Mouse (Mus musculus) spleen, postnatal 36 days (tissue): ENCODE results near the gene Cxcl16.
"Not testable (repeated sequence)": the region's sequence is repeated elsewhere in the genome, so short reads cannot be mapped to it uniquely, and the experiment has no call there.

Source experiments
- DNase-seq, 2 experiments: peaks; one replicate each; pipeline ENCODE4 v3.0.0; 2022; ENCODE audit warnings: low spot score in 2 of 2, mixed read lengths in 1 of 2

Cxcl16 gene

DNA sequence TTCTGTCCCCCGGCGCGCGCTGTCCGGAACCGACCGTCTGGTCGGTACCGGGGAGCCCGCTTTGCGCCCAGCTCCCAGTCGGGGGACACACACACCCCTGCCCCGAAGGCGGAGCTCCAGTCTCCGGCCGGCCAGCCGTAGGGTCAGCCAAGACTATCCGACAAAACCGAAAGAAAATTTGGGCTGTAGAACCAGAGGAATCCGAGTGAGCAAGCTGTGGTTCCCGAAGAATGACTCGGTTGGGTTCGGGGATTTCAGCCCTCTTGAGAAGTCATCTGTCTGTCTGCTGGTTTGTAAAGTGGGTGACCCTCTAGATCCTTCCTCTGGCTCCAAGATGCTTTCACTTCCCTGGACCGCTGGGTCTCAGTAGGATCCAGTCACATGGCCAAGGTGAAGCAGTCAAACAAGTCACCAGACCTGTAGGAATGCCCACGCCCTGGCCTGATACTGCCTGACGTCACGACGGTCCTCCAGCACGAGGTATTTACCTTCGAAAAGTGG is at the start of gene Cxcl16:
Cxcl16 (minus strand) TSS at position 384 of the 501 bp plus-strand sequence.
- DNase-seq = no peak

DNA sequence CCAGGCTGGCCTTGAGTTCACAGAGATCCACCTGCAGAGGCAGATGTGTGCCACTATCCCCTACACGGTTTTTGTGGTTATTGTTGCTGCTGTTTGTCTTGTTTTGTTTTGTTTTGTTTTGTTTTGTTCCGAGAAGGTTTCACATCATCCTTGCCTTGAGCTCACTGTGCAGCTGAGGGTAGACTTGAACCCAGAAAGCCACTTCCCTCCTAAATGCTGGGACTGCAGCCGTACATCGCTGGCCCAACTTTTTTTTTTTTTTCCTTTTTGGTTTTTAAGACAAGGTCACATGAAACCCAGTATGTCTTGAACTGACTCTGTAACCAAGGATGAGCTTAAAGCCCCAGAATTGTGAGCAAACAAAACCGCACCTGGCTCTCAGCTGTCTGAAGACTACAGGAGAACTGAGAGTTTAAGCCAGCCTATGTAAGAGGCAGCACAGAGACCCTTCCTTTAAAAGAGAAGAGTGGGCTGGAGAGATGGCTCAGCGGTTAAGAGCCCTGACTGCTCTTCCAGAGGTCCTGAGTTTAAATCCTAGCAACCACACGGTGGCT is 47.3 kb upstream of the Cxcl16 start:
- no peak for DNase-seq

GRCm38 (mm10) chr11:70506385-70506784 is 46.6 kb upstream of the Cxcl16 start:
- peak; percentile 70 to 71 for DNase-seq

GRCm38 (mm10) chr11:70504970-70505369 is 45.2 kb upstream of the Cxcl16 start, which contains the start of gene Tm4sf5:
TSS of gene Tm4sf5 (plus strand) at chr11:70505244.
- DNase-seq = no peak

- DNase-seq = no peak
Measured at GRCm38 (mm10) chr11:70502018-70502417, 42.2 kb upstream of the Cxcl16 start.

DNA sequence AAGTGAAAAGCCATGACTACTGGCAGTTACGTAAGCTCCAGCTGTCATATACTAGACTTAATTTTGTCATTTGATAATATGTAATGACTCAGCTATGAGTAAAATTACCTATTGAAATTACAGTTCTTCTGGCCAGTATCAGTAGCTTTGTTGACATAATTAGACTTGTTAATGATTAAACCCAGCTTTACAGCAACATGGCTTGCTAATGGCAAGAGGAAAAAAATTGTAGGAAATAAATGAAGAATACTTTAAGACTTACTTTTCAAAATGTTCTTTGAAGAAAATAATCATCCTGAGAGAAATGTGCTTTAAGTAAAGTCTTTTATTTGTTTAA is 40.7 kb upstream of the Cxcl16 start:
- no peak for DNase-seq

- DNase-seq = no peak
Measured at GRCm38 (mm10) chr11:70499566-70500475, 40.0 kb upstream of the Cxcl16 start.

DNA sequence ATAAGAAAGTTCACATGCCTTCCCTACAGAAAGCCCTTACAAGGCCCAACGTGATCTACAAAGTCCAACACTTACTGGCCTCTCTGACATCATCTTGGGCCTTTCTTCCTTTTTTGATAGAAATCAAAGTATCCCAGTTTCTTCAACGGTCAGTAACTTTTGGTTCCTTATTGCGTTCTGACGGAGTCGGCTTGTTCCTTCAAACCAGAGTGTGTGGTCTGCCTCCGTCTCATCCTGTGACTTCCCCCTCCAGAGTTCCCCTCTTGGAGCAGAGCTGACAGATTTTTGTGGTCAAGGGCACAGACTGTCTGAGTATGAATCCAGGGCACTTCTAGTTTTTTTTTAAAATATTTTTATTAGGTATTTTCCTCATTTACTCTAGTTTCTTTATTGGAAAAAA is 29.9 kb upstream of the Cxcl16 start:
- peak; percentile 16 to 39 for DNase-seq

GRCm38 (mm10) chr11:70489138-70489537 is 29.4 kb upstream of the Cxcl16 start:
- DNase-seq = no peak

DNA sequence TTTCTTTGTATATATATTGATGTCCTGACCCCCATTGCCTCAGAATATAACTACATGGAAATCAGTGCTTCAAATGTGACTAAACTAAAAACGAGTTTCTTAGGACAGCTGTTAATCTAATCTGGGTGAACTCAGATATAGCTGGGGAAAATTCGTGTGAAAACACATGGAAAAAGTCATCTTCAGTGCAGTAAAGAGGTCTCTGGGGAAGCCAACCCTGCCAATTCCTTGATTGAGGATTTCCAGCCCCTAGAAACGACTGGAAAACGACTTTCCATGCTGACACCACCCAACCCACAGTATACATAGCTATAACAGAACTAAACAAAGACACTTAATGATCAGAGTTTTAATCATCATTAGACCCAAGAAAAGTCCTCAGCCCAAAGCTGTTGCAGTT is 28.0 kb upstream of the Cxcl16 start:
- no peak for DNase-seq

- no peak for DNase-seq
Measured at GRCm38 (mm10) chr11:70485498-70485897, 25.7 kb upstream of the Cxcl16 start.

DNA sequence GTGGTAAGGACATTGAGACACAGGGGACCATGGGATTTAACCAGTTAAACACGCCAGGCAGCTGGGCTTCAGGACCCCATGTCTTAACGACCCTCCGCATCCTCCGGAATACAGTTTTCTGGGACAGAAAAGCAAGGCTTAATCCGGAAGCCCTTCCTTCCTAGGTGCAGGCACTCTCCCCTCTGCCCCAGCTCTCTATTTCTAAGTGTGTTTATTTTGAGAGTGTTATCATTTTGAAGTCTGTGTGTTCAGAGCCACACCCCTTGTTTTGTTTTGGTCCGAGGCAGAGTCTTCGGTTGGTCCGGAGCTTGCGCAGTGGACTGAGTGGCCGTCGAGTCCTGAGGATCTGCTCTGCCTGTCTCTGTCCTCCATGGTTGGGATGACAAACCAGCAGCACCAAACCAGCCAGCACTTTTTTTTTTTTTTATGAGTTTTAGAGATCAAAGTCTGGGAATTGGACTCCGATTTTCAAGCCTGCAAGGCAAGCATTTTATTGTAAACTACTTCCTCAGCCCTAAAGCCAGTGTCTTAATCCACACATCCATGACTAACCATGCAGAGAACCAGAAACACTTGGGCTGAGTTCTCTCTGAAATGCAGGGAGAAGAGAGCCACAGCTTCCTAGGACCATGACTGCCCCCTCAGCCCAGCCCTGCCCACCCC is 15.2 kb upstream of the Cxcl16 start:
- DNase-seq = no peak

- DNase-seq = not testable (repeated sequence)
Measured at GRCm38 (mm10) chr11:70473291-70473690, 13.5 kb upstream of the Cxcl16 start.

DNA sequence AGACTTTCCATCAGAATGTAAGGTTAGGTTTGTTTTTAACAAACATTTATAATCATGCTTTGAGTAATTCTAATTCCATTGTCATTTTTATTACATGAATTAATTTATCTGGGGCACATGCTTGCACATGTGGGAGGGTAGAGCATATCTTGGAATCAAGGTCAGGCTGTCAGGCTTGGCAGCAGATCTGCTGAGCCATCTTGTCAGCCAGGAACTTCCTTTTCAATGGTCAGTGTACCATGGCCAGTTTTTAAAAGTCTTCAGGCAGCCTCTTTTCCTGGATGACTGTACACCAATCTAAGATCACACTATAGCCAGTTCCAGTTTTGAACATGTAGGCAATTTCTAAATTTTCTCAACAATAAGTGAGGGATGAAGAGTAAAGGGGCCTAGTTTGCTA is 12.9 kb upstream of the Cxcl16 start:
- no peak for DNase-seq

- DNase-seq = no peak
Measured at GRCm38 (mm10) chr11:70469764-70470163, 10.0 kb upstream of the Cxcl16 start.

GRCm38 (mm10) chr11:70467902-70468619 is 8.3 kb upstream of the Cxcl16 start:
- no peak for DNase-seq

- DNase-seq = no peak
Measured at GRCm38 (mm10) chr11:70465824-70466223, 6.0 kb upstream of the Cxcl16 start.

GRCm38 (mm10) chr11:70465211-70465610 is 5.4 kb upstream of the Cxcl16 start:
- no peak for DNase-seq

DNA sequence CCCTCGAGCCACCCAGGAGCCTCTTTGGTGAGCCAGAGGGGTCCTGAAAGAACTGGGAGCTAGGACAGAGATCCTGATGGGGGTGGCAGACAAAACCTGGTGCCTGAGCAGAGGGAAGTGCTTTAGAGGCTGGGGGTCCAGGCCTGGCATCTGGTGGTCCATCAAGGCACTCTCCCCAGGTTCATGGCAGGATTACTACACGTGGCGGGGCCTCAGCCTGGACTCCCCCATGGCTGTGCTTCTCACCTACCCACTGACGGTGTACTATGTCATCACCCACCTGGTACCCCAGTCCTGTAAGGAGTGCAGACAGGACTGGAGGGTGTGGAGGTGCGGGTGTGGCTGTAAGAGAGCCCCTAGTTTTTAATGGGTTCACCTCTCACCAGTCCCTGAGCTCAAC is 4.2 kb upstream of the Cxcl16 start:
- DNase-seq = no peak

DNA sequence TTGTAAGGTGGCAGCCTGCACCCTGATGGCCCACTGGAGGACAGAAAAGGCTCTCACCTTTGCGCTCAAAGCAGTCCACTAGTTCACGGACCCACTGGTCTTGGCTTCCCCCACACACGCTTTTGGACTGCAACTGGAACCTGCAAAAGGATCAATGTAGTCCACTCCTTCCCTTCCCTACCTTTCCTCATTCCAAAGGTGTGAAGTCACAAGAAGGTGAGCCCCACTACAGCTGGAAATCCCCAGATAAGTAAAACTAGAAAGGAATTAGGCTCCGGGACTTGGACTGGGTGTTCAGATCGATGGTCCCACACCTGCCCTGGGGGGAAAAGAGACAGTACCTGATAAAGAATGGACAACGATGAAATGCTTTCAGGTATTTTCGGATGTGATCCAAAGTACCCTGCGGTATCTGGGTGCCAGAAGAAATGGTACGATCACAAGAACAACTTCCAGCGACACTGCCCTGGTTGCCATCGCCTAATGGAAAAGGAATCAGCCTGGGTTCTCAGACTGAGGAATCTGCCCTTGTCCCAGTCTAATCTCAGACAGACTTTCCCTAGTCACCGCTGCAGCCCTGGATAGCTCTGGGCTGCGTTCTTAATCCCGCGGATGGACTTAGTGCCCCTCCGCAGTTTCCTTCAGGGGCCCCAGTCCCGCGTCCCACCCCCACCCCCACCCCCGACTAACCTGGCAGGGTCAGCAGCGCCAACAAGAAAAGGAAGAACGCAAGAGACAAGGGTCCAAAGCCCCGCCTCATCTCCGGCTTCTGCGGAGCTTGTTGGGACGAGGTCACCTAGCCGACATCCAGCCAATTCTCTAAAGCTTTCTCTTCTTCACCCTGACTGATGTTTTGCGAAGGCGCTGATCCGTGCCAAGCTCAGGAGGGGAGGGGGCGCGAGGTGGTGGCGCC is 840 bp downstream of the Cxcl16 start, which contains the start of gene Zmynd15:
Zmynd15 (plus strand) TSS at position 746 of the 913 bp plus-strand sequence.
- DNase-seq = no peak
